Mouse (Mus musculus) brain, embryonic 14.5 days (tissue): ENCODE results near the gene S100a3.

Source experiments
- CTCF ChIP-seq: fragments of 200-500 bp; IDR thresholded peaks from 2 replicates; pipeline ENCODE4 v1.5.1; 2012; ENCODE audit warnings: inconsistent platforms, mild to moderate bottlenecking, moderate library complexity, borderline replicate concordance; ENCODE audit not compliant: insufficient read depth, insufficient read length; ENCODE audit errors: extremely low read depth
- POLR2A ChIP-seq: fragments of 200-500 bp; IDR thresholded peaks from 2 replicates; pipeline ENCODE4 v1.6.1; 2012; ENCODE audit warnings: mild to moderate bottlenecking, inconsistent platforms, borderline replicate concordance; ENCODE audit not compliant: poor library complexity, insufficient read depth, insufficient read length, severe bottlenecking; ENCODE audit errors: extremely low read depth

DNA sequence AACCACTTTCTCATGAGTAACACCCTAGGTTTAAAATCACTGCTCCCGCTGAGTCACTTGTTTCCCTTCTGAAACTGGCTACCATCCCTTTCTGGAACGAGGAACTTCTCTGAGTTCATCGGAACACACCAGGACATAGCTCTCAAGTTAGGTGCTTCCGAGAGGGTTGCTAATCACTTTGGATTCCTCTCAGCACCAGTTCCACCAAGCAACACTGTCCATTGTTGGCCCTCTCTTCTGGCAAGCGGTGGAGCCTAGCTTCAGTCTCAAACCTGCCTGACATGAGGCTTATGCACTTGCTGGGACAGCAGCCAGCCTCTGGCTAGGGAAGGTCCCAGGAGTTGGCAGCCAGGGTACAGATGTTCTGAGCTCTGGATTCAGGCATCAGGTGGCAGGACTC is 14.3 kb downstream of the S100a3 start:
- TF ChIP-seq POLR2A (no peak), CTCF (no peak)
